8 mouse cellular contexts compared by ENCODE assay signal in genomic region chr13:112464626-112465287, GRCm38 (mm10). TPM values are rescaled to one million over a fixed set of nuclear protein-coding genes. Genes with fewer than 3 reads are reported as not detected.
DNase-seq lines count a peak whose midpoint lies in the region; ATAC-seq and TF ChIP-seq lines count a peak whose summit lies in the region.

No protein-coding gene starts in this region.

- WGBS in forebrain, embryonic 16.5 days = 3% methylated on average over 18 of the region's 18 CpGs
- WGBS in intestine, postnatal 0 days = 5% methylated on average over 18 of the region's 18 CpGs

- peak overlapping the region; percentile 66 for H3K9ac ChIP-seq in forebrain, embryonic 16.5 days (replicated peaks; ENCODE audit: low read depth, low read length)
- peak overlapping the region; percentile 74 for H3K9ac ChIP-seq in intestine, postnatal 0 days (ENCODE audit: low read depth, low read length)

- no peak for ATAC-seq in G1E (ENCODE audit: extremely low read depth, insufficient number of reproducible peaks, low FRiP score, poor library complexity, severe bottlenecking)
- ATAC-seq in forebrain, embryonic 16.5 days = no peak
- ATAC-seq in intestine, postnatal 0 days = no peak

- H3K36me3 ChIP-seq in G1E (replicated peaks) = no peaks in the 10 kb centered on the region
- H3K36me3 ChIP-seq in forebrain, embryonic 16.5 days (ENCODE audit: control insufficient read depth, insufficient read depth) = no peaks in the 10 kb centered on the region
- H3K36me3 ChIP-seq in intestine, postnatal 0 days (ENCODE audit: control insufficient read depth, insufficient read depth) = no peaks in the 10 kb centered on the region

- peaks cover 30% of the 10 kb centered on the region for H3K27me3 ChIP-seq in G1E (ENCODE audit: insufficient read depth, low read length)
- no peaks in the 10 kb centered on the region for H3K27me3 ChIP-seq in forebrain, embryonic 16.5 days (replicated peaks; ENCODE audit: control insufficient read depth, insufficient read depth, low read length)
- H3K27me3 ChIP-seq in intestine, postnatal 0 days (replicated peaks; ENCODE audit: control insufficient read depth, insufficient read depth, low read length) = no peaks in the 10 kb centered on the region

- peak overlapping the region; percentile 87 for H3K4me3 ChIP-seq in G1E (ENCODE audit: low read depth, low read length)
- H3K4me3 ChIP-seq in forebrain, embryonic 16.5 days (replicated peaks; ENCODE audit: low read length) = peak overlapping the region; percentile 87
- peak overlapping the region; percentile 76 for H3K4me3 ChIP-seq in intestine, postnatal 0 days (ENCODE audit: low read depth, low read length)

- H3K4me2 ChIP-seq in forebrain, embryonic 16.5 days (ENCODE audit: low read length) = peak overlapping the region; percentile 94
- peak overlapping the region; percentile 89 for H3K4me2 ChIP-seq in intestine, postnatal 0 days (replicated peaks; ENCODE audit: low read depth)

- no peak overlapping the region for H3K27ac ChIP-seq in forebrain, embryonic 16.5 days (ENCODE audit: low read length)
- peak overlapping the region; percentile 80 for H3K27ac ChIP-seq in intestine, postnatal 0 days (ENCODE audit: low read depth, low read length)

- DNase-seq in 3T3-L1 (ENCODE audit: low read depth, low spot score) (peak; percentile 58), G1E (ENCODE audit: low spot score) (no peak)
- peak; percentile 55 for DNase-seq in lung, postnatal 10 days
- DNase-seq in layer of hippocampus, adult 9-10 months (ENCODE audit: low spot score) = no peak
- no peak for DNase-seq in spleen, adult 18-20 months
- no peak for DNase-seq in left cerebral cortex, postnatal 14 days (ENCODE audit: low spot score in 2 of 2)

- intact Hi-C loops in left cerebral cortex, postnatal 14 days (cut with DNase I) = loop anchor here (5.0 kb wide), 1 partner anchor 157 kb away; no protein-coding TSS in a partner anchor

- H3K9me3 ChIP-seq in G1E (replicated peaks) = no peaks in the 10 kb centered on the region
- H3K9me3 ChIP-seq in forebrain, embryonic 16.5 days (ENCODE audit: control insufficient read depth, low read length) = no peaks in the 10 kb centered on the region
- no peaks in the 10 kb centered on the region for H3K9me3 ChIP-seq in intestine, postnatal 0 days (ENCODE audit: control insufficient read depth)

- peaks cover 21% of the 10 kb centered on the region for H3K4me1 ChIP-seq in G1E (ENCODE audit: insufficient read depth, low read depth, low read length)
- H3K4me1 ChIP-seq in forebrain, embryonic 16.5 days (replicated peaks; ENCODE audit: control insufficient read depth, insufficient read depth, low read length) = peaks cover 13% of the 10 kb centered on the region; the same call in 1 of the 2 replicates
- H3K4me1 ChIP-seq in intestine, postnatal 0 days (replicated peaks; ENCODE audit: control insufficient read depth, insufficient read depth, low read length) = no peaks in the 10 kb centered on the region

- no peak for TF ChIP-seq CTCF in G1E (IDR thresholded peaks at IDR 0.05; ENCODE audit: low read depth, low read length)
- TF ChIP-seq CTCF in intestine, postnatal 0 days (IDR thresholded peaks at IDR 0.05; ENCODE audit: low read depth) = no peak

RNA-seq across cellular contexts. Expression of gene Il6st, which starts 0.9 kb away (rescaled TPM):
- total RNA-seq in G1E (2014; fragmentation: Nextera tagmentation) (13.9 and 20.4 TPM in 2 replicates), G1E (2017) (4.2 and 5.0 TPM in 2 replicates)
- 0.70 and 0.73 TPM in 2 replicates for polyA plus RNA-seq in G1E (2012)
- polyA plus RNA-seq in forebrain, embryonic 16.5 days (2015; fragmentation: Nextera tagmentation; extraction: Ambion mirVana) = 14.7 and 15.0 TPM in 2 replicates
- 19.6 and 20.5 TPM in 2 replicates for polyA plus RNA-seq in intestine, postnatal 0 days (2015; fragmentation: Nextera tagmentation; extraction: Ambion mirVana)
- 10 to 100 TPM; 82.2 to 89.1 TPM for total RNA-seq in left cerebral cortex, postnatal 14 days (2021)

Comparison
In these comparisons a context has a peak if more than half of its experiments do, and no peak if none do; other contexts are left out.
1. DNase-seq: peak in 3T3-L1 (single experiment) and lung, postnatal 10 days (single experiment); none in G1E (single experiment), layer of hippocampus, adult 9-10 months (single experiment), spleen, adult 18-20 months (0 of 2) and left cerebral cortex, postnatal 14 days (0 of 2).
2. Peak in every context shown above with its lines, with median percentiles within 50 percentile points of each other: H3K4me3 ChIP-seq.